Mouse (Mus musculus) T-helper 1 cell (primary cell): Measurements from ENCODE around the gene Gbp5.
"Not testable (repeated sequence)": the region's sequence is repeated elsewhere in the genome, so short reads cannot be mapped to it uniquely, and the experiment has no call there.

ENCODE experiments used
- in situ Hi-C: fragments of 300-600 bp; cut with MboI, MseI; formaldehyde crosslinking; loops from one replicate; pipeline ENCODE4 v1.15.1; 2025; ENCODE audit warnings: high pct_unique_total_duplicates

Gene Gbp5

GRCm38 (mm10) chr3:142541391-142541790 lies 47.6 kb downstream of the Gbp5 start:
- in situ Hi-C loops = no loop called here

GRCm38 (mm10) chr3:142542776-142543175 lies 49.0 kb downstream of the Gbp5 start:
- in situ Hi-C loops = not testable (repeated sequence)

- in situ Hi-C loops = no loop called here
Measured at GRCm38 (mm10) chr3:142546690-142547089, 52.9 kb downstream of the Gbp5 start.

DNA sequence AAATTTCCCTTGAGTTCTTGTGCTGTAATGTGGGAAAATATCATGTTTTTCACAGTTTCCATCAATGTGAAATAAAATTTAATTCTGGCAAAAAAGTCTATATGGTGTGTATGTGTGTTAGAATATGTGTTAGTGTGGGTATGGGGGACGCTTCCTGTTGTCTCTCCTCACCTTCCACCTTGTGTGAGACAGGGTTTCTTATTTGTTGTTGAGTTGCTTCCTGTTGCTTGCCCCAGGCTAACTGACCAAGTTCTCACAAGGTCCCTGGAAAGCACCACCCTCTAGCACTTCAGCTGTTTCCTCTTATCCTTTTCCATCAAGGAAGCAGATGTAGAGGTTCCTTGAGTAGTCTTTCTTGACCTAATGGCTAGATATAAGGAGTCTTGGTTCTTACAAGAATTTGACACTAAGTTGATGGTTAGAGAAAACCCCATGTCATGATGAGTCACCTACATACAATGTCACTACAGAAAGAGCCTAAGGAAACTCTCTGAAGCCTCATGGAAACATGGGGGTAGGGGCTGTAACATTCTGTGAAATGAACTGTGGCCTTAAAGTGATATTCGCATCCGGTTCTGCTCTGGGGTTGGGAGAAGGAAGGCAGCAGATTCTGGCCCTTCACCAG lies 56.4 kb downstream of the Gbp5 start:
- in situ Hi-C loops = no loop called here

GRCm38 (mm10) chr3:142554601-142555000 lies 60.8 kb downstream of the Gbp5 start:
- in situ Hi-C loops = no loop called here

- in situ Hi-C loops = no loop called here
Measured at GRCm38 (mm10) chr3:142555623-142556022, 61.8 kb downstream of the Gbp5 start.

DNA sequence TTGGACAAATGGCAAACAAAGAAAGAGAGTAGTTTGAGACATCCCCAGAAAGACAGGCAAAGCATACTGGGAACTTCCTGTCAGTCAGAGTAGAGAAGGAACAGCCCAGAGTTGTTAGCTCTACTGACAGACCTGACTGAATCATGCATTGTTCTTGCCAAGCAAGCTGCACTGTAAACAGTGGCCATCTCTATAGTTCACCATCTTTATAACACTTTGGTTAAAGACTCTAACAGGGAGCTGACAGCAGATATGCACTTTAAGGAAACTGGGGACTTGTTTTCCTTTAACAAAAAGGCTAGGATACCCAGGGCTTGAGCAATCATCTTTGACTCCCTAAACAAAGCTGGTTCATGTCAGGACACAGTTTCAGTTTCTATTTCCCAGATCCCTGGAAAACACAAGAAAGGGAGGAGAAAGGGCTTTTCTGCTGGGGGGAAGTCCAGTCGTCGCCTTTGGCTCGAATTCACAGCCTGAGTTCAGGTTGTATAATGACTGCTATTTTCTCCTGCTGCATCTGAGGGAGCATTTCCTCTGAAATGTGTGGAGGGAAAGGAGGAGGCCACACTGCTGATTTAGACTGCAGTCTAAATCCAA lies 66.0 kb downstream of the Gbp5 start, which contains the start of gene Gbp3:
Gbp3 (plus strand) TSS at position 395 of the 597 bp plus-strand sequence.
- in situ Hi-C loops = loop anchor here (5.0 kb wide), 2 partner anchors 67 to 68 kb away; partner anchors contain the start of gene Gbp5

- in situ Hi-C loops = loop anchor here (5.0 kb wide), 2 partner anchors 67 to 68 kb away; partner anchors contain the start of gene Gbp5
Measured at GRCm38 (mm10) chr3:142560296-142560948, 66.6 kb downstream of the Gbp5 start.

- in situ Hi-C loops = loop anchor here (5.0 kb wide), 2 partner anchors 66 to 69 kb away; partner anchors contain the start of gene Gbp5
Measured at GRCm38 (mm10) chr3:142561045-142561646, 67.4 kb downstream of the Gbp5 start.

- in situ Hi-C loops = loop anchor here (5.0 kb wide), 2 partner anchors 66 to 69 kb away; partner anchors contain the start of gene Gbp5
Measured at GRCm38 (mm10) chr3:142561666-142562065, 67.9 kb downstream of the Gbp5 start.

- in situ Hi-C loops = not testable (repeated sequence)
Measured at GRCm38 (mm10) chr3:142567490-142567889, 73.7 kb downstream of the Gbp5 start.

DNA sequence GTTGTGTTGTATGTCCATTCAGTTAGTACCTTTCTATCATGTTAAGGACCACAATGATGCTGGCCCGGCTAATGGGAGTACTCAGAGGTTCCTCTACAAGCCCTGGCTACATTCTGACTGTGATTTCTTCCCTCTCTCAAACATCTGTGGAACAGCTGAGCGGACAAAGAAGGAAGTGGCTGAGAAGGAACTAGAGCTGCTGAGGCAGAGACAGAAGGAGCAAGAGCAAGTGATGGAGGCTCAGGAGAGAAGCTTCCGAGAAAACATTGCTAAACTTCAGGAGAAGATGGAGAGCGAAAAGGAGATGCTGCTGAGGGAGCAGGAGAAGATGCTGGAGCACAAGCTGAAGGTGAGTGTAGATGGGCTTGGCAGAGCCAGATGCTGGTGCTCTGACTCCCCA lies 77.0 kb downstream of the Gbp5 start:
- in situ Hi-C loops = no loop called here
